Mouse (Mus musculus): ENCODE results near the gene Ascc2. TPM values are rescaled to one million over a fixed set of nuclear protein-coding genes. Genes with fewer than 3 reads are reported as not detected.

Gene Ascc2
- polyA plus RNA-seq (2016; fragmentation: Nextera tagmentation; extraction: Ambion mirVana): 38.8 and 40.1 TPM in 2 replicates

- peaks cover 8% of the 10 kb centered on the region for H3K4me1 ChIP-seq
- no peaks in the 10 kb centered on the region for H3K27me3 ChIP-seq
- peak within 1 kb of the TSS; percentile 75 for H3K4me3 ChIP-seq
- peaks cover 8% of the 10 kb centered on the region for H3K36me3 ChIP-seq
- peak within 1 kb of the TSS; percentile 85 for H3K4me2 ChIP-seq (replicated peaks)
- peak within 1 kb of the TSS; percentile 41 for H3K27ac ChIP-seq
- peak within 1 kb of the TSS; percentile 63 for H3K9ac ChIP-seq
- peak; percentile 79 for ATAC-seq (ENCODE audit: insufficient number of reproducible peaks, insufficient read depth, low FRiP score, low TSS enrichment)
- H3K9me3 ChIP-seq: no peaks in the 10 kb centered on the region
- WGBS: under 1% methylated on average over 35 of the region's 35 CpGs
Observed at GRCm38 (mm10) chr11:4637534-4638234, at the start of gene Ascc2. Gene Ascc2, plus strand, starts transcription at chr11:4637747.

GRCm38 (mm10) chr11:4591811-4592210, 45.7 kb upstream of the Ascc2 start:
- no peak overlapping the region for H3K4me2 ChIP-seq (replicated peaks)
- no peak for ATAC-seq (ENCODE audit: insufficient number of reproducible peaks, insufficient read depth, low FRiP score, low TSS enrichment)
- H3K4me3 ChIP-seq: no peak overlapping the region
- H3K9me3 ChIP-seq: no peaks in the 10 kb centered on the region
- H3K27ac ChIP-seq: no peak overlapping the region
- no peaks in the 10 kb centered on the region for H3K27me3 ChIP-seq
- H3K4me1 ChIP-seq: peaks cover 11% of the 10 kb centered on the region
- no peaks in the 10 kb centered on the region for H3K36me3 ChIP-seq
- no peak overlapping the region for H3K9ac ChIP-seq
- 82% methylated on average over 4 of the region's 4 CpGs for WGBS

- Histone ChIP-seq H3K27me3 (no peaks in the 10 kb centered on the region), H3K36me3 (no peaks in the 10 kb centered on the region), H3K4me1 (peaks cover 11% of the 10 kb centered on the region), H3K9me3 (no peaks in the 10 kb centered on the region), H3K27ac (no peak overlapping the region), H3K4me2 (replicated peaks) (peak overlapping the region; percentile 57), H3K9ac (peak overlapping the region; percentile 98; the same call in 1 of the 2 replicates), H3K4me3 (peak overlapping the region; percentile 90)
- WGBS: 33% methylated on average over 5 of the region's 5 CpGs
- no peak for ATAC-seq (ENCODE audit: insufficient number of reproducible peaks, insufficient read depth, low FRiP score, low TSS enrichment)
Observed at GRCm38 (mm10) chr11:4593491-4593848, 44.1 kb upstream of the Ascc2 start.

GRCm38 (mm10) chr11:4593849-4594607, 43.5 kb upstream of the Ascc2 start:
- Histone ChIP-seq H3K27ac (peak overlapping the region; percentile 95), H3K9me3 (no peaks in the 10 kb centered on the region), H3K4me2 (replicated peaks) (peak overlapping the region; percentile 57), H3K27me3 (no peaks in the 10 kb centered on the region), H3K4me1 (peaks cover 11% of the 10 kb centered on the region), H3K4me3 (peak overlapping the region; percentile 90), H3K36me3 (no peaks in the 10 kb centered on the region), H3K9ac (peak overlapping the region; percentile 98)
- ATAC-seq (ENCODE audit: insufficient number of reproducible peaks, insufficient read depth, low FRiP score, low TSS enrichment): peak; percentile 94
- under 1% methylated on average over 45 of the region's 45 CpGs for WGBS

- WGBS: 3% methylated on average over 53 of the region's 53 CpGs
Observed at GRCm38 (mm10) chr11:4594608-4595500, 42.7 kb upstream of the Ascc2 start, which contains the start of gene Mtmr3. Gene Mtmr3, minus strand, starts transcription at chr11:4594863.

GRCm38 (mm10) chr11:4598411-4598810, 39.1 kb upstream of the Ascc2 start:
- no peak overlapping the region for H3K4me2 ChIP-seq (replicated peaks)
- ATAC-seq (ENCODE audit: insufficient number of reproducible peaks, insufficient read depth, low FRiP score, low TSS enrichment): no peak
- H3K4me1 ChIP-seq: peaks cover 8% of the 10 kb centered on the region
- H3K27me3 ChIP-seq: no peaks in the 10 kb centered on the region
- no peaks in the 10 kb centered on the region for H3K9me3 ChIP-seq
- no peaks in the 10 kb centered on the region for H3K36me3 ChIP-seq
- no peak overlapping the region for H3K9ac ChIP-seq
- no peak overlapping the region for H3K27ac ChIP-seq
- 85% methylated on average over 2 of the region's 2 CpGs for WGBS
- no peak overlapping the region for H3K4me3 ChIP-seq

More at GRCm38 (mm10) chr11:4594608-4595500, 42.7 kb upstream of the Ascc2 start, which contains the start of gene Mtmr3:
- H3K27me3 ChIP-seq: no peaks in the 10 kb centered on the region
- H3K9ac ChIP-seq: peak within 1 kb of the TSS; percentile 98
- peak within 1 kb of the TSS; percentile 95 for H3K27ac ChIP-seq
- H3K9me3 ChIP-seq: no peaks in the 10 kb centered on the region
- peak within 1 kb of the TSS; percentile 57 for H3K4me2 ChIP-seq (replicated peaks)
- no peaks in the 10 kb centered on the region for H3K36me3 ChIP-seq
- peaks cover 11% of the 10 kb centered on the region for H3K4me1 ChIP-seq
- peak; percentile 91 for ATAC-seq (ENCODE audit: insufficient number of reproducible peaks, insufficient read depth, low FRiP score, low TSS enrichment)
- peak within 1 kb of the TSS; percentile 90 for H3K4me3 ChIP-seq

GRCm38 (mm10) chr11:4599916-4600315, 37.6 kb upstream of the Ascc2 start:
- ATAC-seq (ENCODE audit: insufficient number of reproducible peaks, insufficient read depth, low FRiP score, low TSS enrichment): no peak
- peaks cover 7% of the 10 kb centered on the region; the same call in 1 of the 2 replicates for H3K4me1 ChIP-seq
- H3K9ac ChIP-seq: no peak overlapping the region
- H3K9me3 ChIP-seq: no peaks in the 10 kb centered on the region
- no peak overlapping the region for H3K27ac ChIP-seq
- no peaks in the 10 kb centered on the region for H3K36me3 ChIP-seq
- H3K27me3 ChIP-seq: no peaks in the 10 kb centered on the region
- no peak overlapping the region for H3K4me3 ChIP-seq
- H3K4me2 ChIP-seq (replicated peaks): no peak overlapping the region
- 83% methylated on average over 3 of the region's 3 CpGs for WGBS

GRCm38 (mm10) chr11:4601890-4602289, 35.7 kb upstream of the Ascc2 start:
- H3K27ac ChIP-seq: no peak overlapping the region
- H3K9me3 ChIP-seq: no peaks in the 10 kb centered on the region
- no peak overlapping the region for H3K4me3 ChIP-seq
- no peak overlapping the region for H3K9ac ChIP-seq
- WGBS: 81% methylated on average over 5 of the region's 5 CpGs
- H3K27me3 ChIP-seq: no peaks in the 10 kb centered on the region
- no peaks in the 10 kb centered on the region for H3K36me3 ChIP-seq
- ATAC-seq (ENCODE audit: insufficient number of reproducible peaks, insufficient read depth, low FRiP score, low TSS enrichment): no peak
- H3K4me2 ChIP-seq (replicated peaks): no peak overlapping the region
- peaks cover 7% of the 10 kb centered on the region; the same call in 1 of the 2 replicates for H3K4me1 ChIP-seq

GRCm38 (mm10) chr11:4602691-4603441, 34.7 kb upstream of the Ascc2 start:
- whole genome bisulfite sequencing: 42% methylated on average over 12 of the region's 12 CpGs
- no peaks in the 10 kb centered on the region for H3K36me3 ChIP-seq
- H3K4me3 ChIP-seq: no peak overlapping the region
- no peaks in the 10 kb centered on the region for H3K9me3 ChIP-seq
- no peak overlapping the region for H3K27ac ChIP-seq
- no peak overlapping the region for H3K9ac ChIP-seq
- no peak for ATAC-seq (ENCODE audit: insufficient number of reproducible peaks, insufficient read depth, low FRiP score, low TSS enrichment)
- H3K27me3 ChIP-seq: no peaks in the 10 kb centered on the region
- H3K4me1 ChIP-seq: peaks cover 7% of the 10 kb centered on the region; the same call in 1 of the 2 replicates
- H3K4me2 ChIP-seq (replicated peaks): no peak overlapping the region

GRCm38 (mm10) chr11:4604441-4604840, 33.1 kb upstream of the Ascc2 start:
- no peaks in the 10 kb centered on the region for H3K27me3 ChIP-seq
- no peak overlapping the region for H3K9ac ChIP-seq
- H3K4me1 ChIP-seq: peaks cover 7% of the 10 kb centered on the region; the same call in 1 of the 2 replicates
- no peak for ATAC-seq (ENCODE audit: insufficient number of reproducible peaks, insufficient read depth, low FRiP score, low TSS enrichment)
- no peak overlapping the region for H3K4me2 ChIP-seq (replicated peaks)
- no peaks in the 10 kb centered on the region for H3K9me3 ChIP-seq
- no peak overlapping the region for H3K27ac ChIP-seq
- WGBS: 58% methylated on average over 6 of the region's 6 CpGs
- no peaks in the 10 kb centered on the region for H3K36me3 ChIP-seq
- H3K4me3 ChIP-seq: no peak overlapping the region

Data from embryonic facial prominence, embryonic 12.5 days (tissue).